Mouse (Mus musculus) liver, adult (tissue): ENCODE results near the gene Olfr853.

Source experiments
- GATA4 ChIP-seq: IDR thresholded peaks from 2 replicates; pipeline ENCODE4 v1.6.1; 2014; ENCODE audit warnings: mild to moderate bottlenecking, low read length; ENCODE audit not compliant: insufficient replicate concordance

Gene Olfr853

DNA sequence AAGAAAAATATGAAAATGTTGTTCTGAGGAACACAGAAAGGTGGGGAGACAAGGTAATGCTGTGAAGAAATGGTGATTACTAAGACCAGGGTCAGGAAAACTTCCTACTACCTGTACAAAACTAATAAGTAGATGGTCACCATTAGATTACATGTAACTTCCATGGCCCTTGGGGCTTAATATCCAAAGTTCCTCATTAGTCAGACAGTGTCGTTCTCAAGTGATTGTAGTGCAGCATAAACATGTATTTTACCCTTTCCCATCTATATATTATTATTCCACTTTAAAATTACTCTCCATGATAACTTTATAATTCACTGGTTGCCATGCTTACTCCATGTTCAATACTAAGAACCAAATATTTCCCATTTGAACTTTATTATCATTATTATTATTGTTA is at the start of gene Olfr853:
TSS of gene Olfr853 (minus strand) at position 101 of the 400 bp plus-strand sequence.
- TF ChIP-seq GATA4 = no peak

DNA sequence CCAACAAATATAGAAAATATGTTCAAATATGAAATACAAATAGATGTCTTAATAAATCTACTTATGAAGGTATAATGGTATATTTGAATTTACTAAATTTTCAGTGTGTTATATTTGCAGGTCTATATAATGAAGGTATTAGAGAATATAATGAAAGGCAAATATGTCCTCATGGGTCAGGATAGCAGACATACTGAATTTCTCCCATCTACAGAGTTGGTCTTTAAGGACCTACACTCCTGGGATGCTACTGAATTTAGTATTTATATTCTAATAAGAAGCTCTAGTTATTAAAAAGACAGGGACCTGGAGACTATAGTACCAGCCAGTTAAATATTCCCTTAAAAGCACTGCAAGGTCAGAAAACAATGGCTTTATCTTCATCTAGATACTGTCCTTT is 41.4 kb upstream of the Olfr853 start, which contains the start of gene Olfr855:
TSS of gene Olfr855 (plus strand) at position 301 of the 400 bp plus-strand sequence.
- TF ChIP-seq GATA4 = no peak

DNA sequence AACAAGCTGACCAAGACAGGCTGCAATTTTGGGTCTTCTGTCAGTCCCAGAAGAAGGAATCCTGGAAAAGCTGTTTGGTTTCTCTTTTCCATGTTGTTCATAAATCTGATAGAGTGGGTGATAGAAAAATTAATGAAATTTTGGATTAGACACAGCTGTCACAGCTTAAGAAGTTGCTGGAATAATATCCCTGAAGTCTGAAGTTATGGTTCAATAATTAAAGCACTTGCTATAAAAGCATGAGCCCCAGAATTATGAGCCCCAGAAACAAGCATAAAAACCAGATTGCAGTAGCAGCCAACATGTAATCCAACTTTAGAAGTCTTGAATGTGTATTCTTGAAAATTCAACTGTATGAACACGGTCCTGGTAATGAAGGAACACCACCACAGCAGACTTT is 26.4 kb upstream of the Olfr853 start, which contains the start of gene Olfr854:
TSS of gene Olfr854 (minus strand) at position 101 of the 400 bp plus-strand sequence.
- TF ChIP-seq GATA4 = no peak

- no peak for TF ChIP-seq GATA4
Measured at GRCm38 (mm10) chr9:19492995-19493394, 47.9 kb downstream of the Olfr853 start, which contains the start of gene Olfr851. Gene Olfr851, plus strand, starts transcription at chr9:19493295.
